Mouse (Mus musculus) skeletal muscle tissue, adult 2 months (tissue): ENCODE measurements around the gene Lgi4.

Experiments
- DNase-seq: peaks from one replicate; pipeline ENCODE4 v3.0.0-alpha.2; 2012; ENCODE audit warnings: low read depth, low spot score

Lgi4 gene

GRCm38 (mm10) chr7:31051321-31052021 is 7.7 kb upstream of the Lgi4 start, which contains the start of gene Fxyd7:
TSS of gene Fxyd7 (minus strand) at chr7:31051467.
- DNase-seq, result no peak

- no peak for DNase-seq
Measured at GRCm38 (mm10) chr7:31052251-31052635, 6.9 kb upstream of the Lgi4 start.

- no peak for DNase-seq
Measured at GRCm38 (mm10) chr7:31052636-31053434, 6.3 kb upstream of the Lgi4 start.

- DNase-seq, result peak; percentile 58
Measured at GRCm38 (mm10) chr7:31053882-31054447, 5.2 kb upstream of the Lgi4 start.

- peak; percentile 74 for DNase-seq
Measured at GRCm38 (mm10) chr7:31054661-31055320, 4.4 kb upstream of the Lgi4 start.

- peak; percentile 95 for DNase-seq
Measured at GRCm38 (mm10) chr7:31055354-31055824, 3.8 kb upstream of the Lgi4 start.

GRCm38 (mm10) chr7:31055883-31056282 is 3.3 kb upstream of the Lgi4 start:
- DNase-seq, result peak; percentile 60

- no peak for DNase-seq
Measured at GRCm38 (mm10) chr7:31056448-31056847, 2.7 kb upstream of the Lgi4 start.

- DNase-seq, result no peak
Measured at GRCm38 (mm10) chr7:31057071-31057470, 2.1 kb upstream of the Lgi4 start, which contains the start of gene Fxyd1. TSS of gene Fxyd1 (minus strand) at chr7:31057199.

GRCm38 (mm10) chr7:31057730-31058129 is 1.4 kb upstream of the Lgi4 start:
- no peak for DNase-seq

GRCm38 (mm10) chr7:31058211-31058610 is 931 bp upstream of the Lgi4 start:
- DNase-seq, result no peak

- no peak for DNase-seq
Measured at GRCm38 (mm10) chr7:31059919-31060620, 928 bp downstream of the Lgi4 start.

GRCm38 (mm10) chr7:31060621-31061010 is 1.5 kb downstream of the Lgi4 start:
- DNase-seq, result no peak

GRCm38 (mm10) chr7:31063074-31063560 is 4.0 kb downstream of the Lgi4 start:
- DNase-seq, result no peak

GRCm38 (mm10) chr7:31067836-31068235 is 8.7 kb downstream of the Lgi4 start:
- no peak for DNase-seq

GRCm38 (mm10) chr7:31069491-31069890 is 10.3 kb downstream of the Lgi4 start:
- no peak for DNase-seq

GRCm38 (mm10) chr7:31070324-31070723 is 11.2 kb downstream of the Lgi4 start:
- DNase-seq, result no peak

- DNase-seq, result no peak
Measured at GRCm38 (mm10) chr7:31072326-31072725, 13.2 kb downstream of the Lgi4 start.

- DNase-seq, result no peak
Measured at GRCm38 (mm10) chr7:31073546-31073945, 14.4 kb downstream of the Lgi4 start.

- DNase-seq, result no peak
Measured at GRCm38 (mm10) chr7:31074061-31074712, 15.0 kb downstream of the Lgi4 start.

GRCm38 (mm10) chr7:31074713-31075069 is 15.5 kb downstream of the Lgi4 start:
- no peak for DNase-seq
